ENCODE assay signal across 1 mouse cellular context in the genomic region with DNA sequence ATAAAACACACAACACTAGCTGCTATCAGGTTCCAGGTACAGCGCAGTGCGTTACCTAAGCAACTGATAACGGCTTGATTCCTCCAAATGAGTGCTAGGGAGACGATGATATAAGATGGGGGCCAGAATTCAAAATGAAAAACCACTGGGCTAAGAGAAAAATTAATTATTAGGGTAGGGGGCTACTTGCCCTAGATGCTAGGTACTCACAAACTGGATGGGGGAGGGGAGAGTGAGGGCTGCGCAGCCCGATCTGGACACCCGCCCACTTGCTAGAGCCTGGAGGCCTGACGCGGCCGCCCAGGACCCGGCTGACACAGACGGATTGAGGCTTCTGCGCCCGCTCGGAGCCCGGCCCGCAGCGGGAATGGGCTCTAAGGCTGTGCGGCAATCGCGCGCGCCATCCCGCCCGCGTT.
TF ChIP-seq lines count a peak whose summit lies in the region.

No protein-coding gene starts in this region.

TF ChIP-seq in CH12.LX, 34 proteins besides CTCF, POLR2A, EP300 and RAD21 (continued from another document):
- no peak for TF ChIP-seq NELFE (IDR thresholded peaks at IDR 0.05; ENCODE audit: low read depth, low read length)
- no peak for TF ChIP-seq IRF4 (IDR thresholded peaks at IDR 0.05; ENCODE audit: low read depth, low read length)
- no peak for TF ChIP-seq MAX (IDR thresholded peaks at IDR 0.05; ENCODE audit: low read length)
- no peak for TF ChIP-seq RCOR1 (conservative IDR thresholded peaks at IDR 0.05; ENCODE audit: low read depth, low read length)
- TF ChIP-seq HCFC1 (IDR thresholded peaks at IDR 0.05; ENCODE audit: low read depth, low read length) = no peak; the same call in 1 of the 2 replicates
- TF ChIP-seq MEF2A (IDR thresholded peaks at IDR 0.05; ENCODE audit: borderline replicate concordance, low read depth, low read length) = no peak
- no peak for TF ChIP-seq USF1 (IDR thresholded peaks at IDR 0.05; ENCODE audit: low read depth, low read length)
- no peak for TF ChIP-seq ZC3H11A (IDR thresholded peaks at IDR 0.05; ENCODE audit: low read depth, low read length)
- TF ChIP-seq NRF1 (IDR thresholded peaks at IDR 0.05; ENCODE audit: low read depth, low read length) = 0 out of 2 replicates have a peak, but pooled peaks have one; percentile 12
- peak; percentile 77; the same call in 1 of the 2 replicates for TF ChIP-seq SIN3A (IDR thresholded peaks at IDR 0.05; ENCODE audit: low read length)
- TF ChIP-seq JUND (conservative IDR thresholded peaks at IDR 0.05; ENCODE audit: low read depth, low read length) = no peak
- TF ChIP-seq ELF1 (IDR thresholded peaks at IDR 0.05; ENCODE audit: low read depth, low read length) = no peak
- no peak for TF ChIP-seq BHLHE40 (IDR thresholded peaks at IDR 0.05; ENCODE audit: low read depth, low read length)
- TF ChIP-seq ETS1 (conservative IDR thresholded peaks at IDR 0.05; ENCODE audit: low read depth, low read length) = 0 out of 2 replicates have a peak, but pooled peaks have one; percentile 7
- TF ChIP-seq CHD2 (IDR thresholded peaks at IDR 0.05; ENCODE audit: low read length) = peak; percentile 75
- no peak for TF ChIP-seq PAX5 (IDR thresholded peaks at IDR 0.05; ENCODE audit: low read length)
- TF ChIP-seq MYC (IDR thresholded peaks at IDR 0.05; ENCODE audit: low read depth, low read length) = no peak; the same call in 1 of the 2 replicates
- no peak for TF ChIP-seq TBP (conservative IDR thresholded peaks at IDR 0.05; ENCODE audit: low read depth, low read length)
